Mouse (Mus musculus) bone marrow macrophage, adult 2 months (primary cell): Measurements from ENCODE around the gene Myo5c.

Source experiments
- CTCF ChIP-seq: IDR thresholded peaks from 2 replicates; pipeline ENCODE4 v1.5.1; 2012; ENCODE audit warnings: low read depth, mild to moderate bottlenecking, low read length, moderate library complexity
- POLR2A ChIP-seq: IDR thresholded peaks from 2 replicates; pipeline ENCODE4 v1.6.1; 2012; ENCODE audit warnings: mild to moderate bottlenecking, low read depth, low read length, borderline replicate concordance

DNA sequence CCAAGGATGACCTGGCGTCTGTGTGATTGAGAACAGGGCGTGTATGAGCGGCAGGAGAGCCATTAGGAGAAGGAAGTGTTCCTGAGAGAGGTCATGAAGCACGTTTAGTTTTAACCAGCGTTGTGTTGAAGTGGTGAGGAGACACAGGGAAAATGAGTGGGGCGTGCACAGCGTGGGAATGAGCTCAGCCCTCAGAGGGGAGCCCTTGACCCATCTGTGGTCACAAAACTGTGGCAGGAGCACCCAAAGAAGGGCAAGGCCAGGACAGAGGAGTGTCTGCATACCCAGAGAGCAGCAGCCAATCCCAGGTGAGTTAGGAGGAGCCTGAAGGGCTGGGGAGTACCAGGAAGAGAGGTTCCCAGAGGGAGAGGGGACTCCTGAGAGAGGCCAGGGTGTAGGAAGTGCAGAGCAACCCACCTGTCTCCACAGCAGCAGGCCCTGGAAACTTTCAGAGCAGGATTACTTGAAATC lies 2.5 kb downstream of the Myo5c start:
- TF ChIP-seq POLR2A (no peak), CTCF (no peak)
